Comparison of ENCODE assay signal across 22 mouse cellular contexts in genomic region chr5:92085821-92086550, GRCm38 (mm10). TPM values are rescaled to one million over a fixed set of nuclear protein-coding genes. Genes with fewer than 3 reads are reported as not detected.
DNase-seq lines count a peak whose midpoint lies in the region; ATAC-seq lines count a peak whose summit lies in the region.
"Had no signal": no experiment of that assay in that cellular context is flagged by ENCODE, and none has a peak within 500 bp of the region (broad histone marks: within the 10 kb centered on the region; RNA-seq: fewer than 3 reads in every experiment).

No protein-coding gene starts in this region.

- WGBS in midbrain, embryonic 15.5 days, result 81% methylated on average over 7 of the region's 7 CpGs

- H3K4me1 ChIP-seq in brown adipose tissue, adult 24 weeks (ENCODE audit: control insufficient read depth, insufficient read depth, insufficient read length, low read length), result peaks cover 12% of the 10 kb centered on the region
- peaks cover 20% of the 10 kb centered on the region for H3K4me1 ChIP-seq in midbrain, embryonic 15.5 days

- peak overlapping the region; percentile 72 for H3K27ac ChIP-seq in brown adipose tissue, adult 24 weeks (replicated peaks; ENCODE audit: low read depth, low read length)
- H3K27ac ChIP-seq in midbrain, embryonic 15.5 days, result no peak overlapping the region
- H3K27ac ChIP-seq: embryonic facial prominence, embryonic 13.5 days; forebrain, embryonic 13.5 days had no signal

- H3K9me3 ChIP-seq in midbrain, embryonic 15.5 days, result no peaks in the 10 kb centered on the region
- H3K9me3 ChIP-seq: embryonic facial prominence, embryonic 13.5 days; forebrain, embryonic 13.5 days; heart, embryonic 12.5 days had no signal

- ATAC-seq in midbrain, embryonic 15.5 days (replicated peaks), result no peak
- ATAC-seq: forebrain, embryonic 13.5 days; forebrain, postnatal 0 days; hindbrain, embryonic 16.5 days; inflammation-experienced regulatory T-cells, adult 6 months; intestine, postnatal 0 days had no signal

- H3K36me3 ChIP-seq in midbrain, embryonic 15.5 days (replicated peaks), result no peaks in the 10 kb centered on the region
- H3K36me3 ChIP-seq: embryonic facial prominence, embryonic 13.5 days; heart, embryonic 12.5 days had no signal

- peak; percentile 65 for DNase-seq in adrenal gland, postnatal 10 days
- no peak for DNase-seq in adrenal gland, postnatal 4 days (ENCODE audit: low spot score in 2 of 2)
- peak; percentile 89 for DNase-seq in heart, adult 11 months
- no peak for DNase-seq in heart, postnatal 10 days
- DNase-seq in adipocyte (ENCODE audit: low spot score), result peak; percentile 91
- DNase-seq in kidney, postnatal 10 days, result no peak
- DNase-seq: cerebellum, adult 11 months; cerebellum, adult 8-10 months; cerebellum, postnatal 25 days; forebrain, postnatal 0 days; gastrocnemius, postnatal 10 days; heart, postnatal 36 days; kidney, adult 8-10 months had no signal

- H3K9ac ChIP-seq in midbrain, embryonic 15.5 days, result no peak overlapping the region
- H3K9ac ChIP-seq: embryonic facial prominence, embryonic 13.5 days; forebrain, embryonic 13.5 days; forebrain, postnatal 0 days; heart, embryonic 12.5 days had no signal

- intact Hi-C loops in heart, postnatal 10 days (cut with DNase I), result no loop called here

- H3K27me3 ChIP-seq in midbrain, embryonic 15.5 days (replicated peaks), result no peaks in the 10 kb centered on the region
- H3K27me3 ChIP-seq: CH12.LX; embryonic facial prominence, embryonic 13.5 days; forebrain, embryonic 13.5 days; heart, embryonic 12.5 days had no signal

- no peak overlapping the region for H3K4me2 ChIP-seq in midbrain, embryonic 15.5 days
- H3K4me2 ChIP-seq: embryonic facial prominence, embryonic 13.5 days; forebrain, embryonic 13.5 days; heart, embryonic 12.5 days had no signal

- H3K4me3 ChIP-seq in brown adipose tissue, adult 24 weeks (ENCODE audit: insufficient read depth, low read depth, low read length), result no peak overlapping the region
- H3K4me3 ChIP-seq in midbrain, embryonic 15.5 days, result no peak overlapping the region
- H3K4me3 ChIP-seq: embryonic facial prominence, embryonic 13.5 days; forebrain, embryonic 13.5 days; heart, embryonic 12.5 days had no signal

RNA-seq across cellular contexts. Expression of gene G3bp2, which starts 2.5 kb away (rescaled TPM):
- total RNA-seq in adrenal gland, postnatal 10 days (2021), result 10 to 100 TPM; 92.8 to 96.6 TPM
- total RNA-seq in adrenal gland, postnatal 4 days (2021), result 100 to 1,000 TPM; 108 to 116 TPM
- total RNA-seq in heart, postnatal 10 days (2021), result 10 to 100 TPM; 75.4 to 83.7 TPM
- 59.2 and 82.6 TPM in 2 replicates for polyA plus RNA-seq in brown adipose tissue, adult 24 weeks (2012; ENCODE audit: insufficient read depth, insufficient read length, missing spikeins)
- polyA plus RNA-seq in midbrain, embryonic 15.5 days (2015; fragmentation: Nextera tagmentation; extraction: Ambion mirVana), result 330 and 368 TPM in 2 replicates

RNA-seq across cellular contexts. Expression of gene Cdkl2, which starts 42.3 kb away (rescaled TPM):
- total RNA-seq in adrenal gland, postnatal 10 days (2021), result 1 to 10 TPM; 5.4 to 6.0 TPM
- total RNA-seq in adrenal gland, postnatal 4 days (2021), result 1 to 10 TPM; 5.6 to 7.5 TPM
- 1 to 10 TPM; 2.9 to 3.1 TPM for total RNA-seq in heart, postnatal 10 days (2021)
- polyA plus RNA-seq in brown adipose tissue, adult 24 weeks (2012; ENCODE audit: insufficient read depth, insufficient read length, missing spikeins), result 6.4 and 7.1 TPM in 2 replicates
- 9.8 and 10.5 TPM in 2 replicates for polyA plus RNA-seq in midbrain, embryonic 15.5 days (2015; fragmentation: Nextera tagmentation; extraction: Ambion mirVana)

RNA-seq across cellular contexts. Expression of gene Uso1, which starts 51.8 kb away (rescaled TPM):
- total RNA-seq in adrenal gland, postnatal 10 days (2021), result 10 to 100 TPM; 64.1 to 71.5 TPM
- total RNA-seq in adrenal gland, postnatal 4 days (2021), result 10 to 100 TPM; 68.8 to 71.5 TPM
- total RNA-seq in heart, postnatal 10 days (2021), result 10 to 100 TPM; 42.9 to 46.4 TPM
- 36.8 and 41.5 TPM in 2 replicates for polyA plus RNA-seq in brown adipose tissue, adult 24 weeks (2012; ENCODE audit: insufficient read depth, insufficient read length, missing spikeins)
- polyA plus RNA-seq in midbrain, embryonic 15.5 days (2015; fragmentation: Nextera tagmentation; extraction: Ambion mirVana), result 42.1 and 42.5 TPM in 2 replicates

Comparison
In these comparisons a context has a peak if more than half of its experiments do, and no peak if none do; other contexts are left out.
1. DNase-seq: peak in adrenal gland, postnatal 10 days (single experiment), heart, adult 11 months (single experiment) and adipocyte (single experiment); none in adrenal gland, postnatal 4 days (0 of 2), heart, postnatal 10 days (0 of 2) and kidney, postnatal 10 days (single experiment).